Mouse (Mus musculus): ENCODE data around the gene Tgm5. TPM values are rescaled to one million over a fixed set of nuclear protein-coding genes. Genes with fewer than 3 reads are reported as not detected.
"Not testable (repeated sequence)": the region's sequence is repeated elsewhere in the genome, so short reads cannot be mapped to it uniquely, and the experiment has no call there.

Gene Tgm5
- not detected for total RNA-seq (2021)
- long read RNA-seq: 0 reads

GRCm38 (mm10) chr2:121085480-121086185 lies at the start of gene Tgm5:
Tgm5 (minus strand) TSS chr2:121085841.
- no peak for DNase-seq (ENCODE audit: low spot score in 2 of 2)

GRCm38 (mm10) chr2:121132822-121133221 lies 47.2 kb upstream of the Tgm5 start:
- no peak for DNase-seq (ENCODE audit: low spot score in 2 of 2)

- no peak for DNase-seq (ENCODE audit: low spot score in 2 of 2)
These were observed 43.4 kb upstream of the Tgm5 start for GRCm38 (mm10) chr2:121128865-121129620.

GRCm38 (mm10) chr2:121127536-121127935 lies 41.9 kb upstream of the Tgm5 start:
- DNase-seq (ENCODE audit: low spot score in 2 of 2): no peak

GRCm38 (mm10) chr2:121126302-121126701 lies 40.7 kb upstream of the Tgm5 start:
- DNase-seq (ENCODE audit: low spot score in 2 of 2): not testable (repeated sequence)

GRCm38 (mm10) chr2:121119260-121119659 lies 33.6 kb upstream of the Tgm5 start:
- DNase-seq (ENCODE audit: low spot score in 2 of 2): no peak

- no peak for DNase-seq (ENCODE audit: low spot score in 2 of 2)
These were observed 29.8 kb upstream of the Tgm5 start for GRCm38 (mm10) chr2:121115418-121115817.

GRCm38 (mm10) chr2:121109695-121110094 lies 24.1 kb upstream of the Tgm5 start, which contains the start of gene Tgm7:
Tgm7 (minus strand) TSS chr2:121109795.
- DNase-seq (ENCODE audit: low spot score in 2 of 2): no peak

GRCm38 (mm10) chr2:121105940-121106339 lies 20.3 kb upstream of the Tgm5 start:
- DNase-seq (ENCODE audit: low spot score in 2 of 2): no peak

- DNase-seq (ENCODE audit: low spot score in 2 of 2): peak; percentile 66 to 76
These were observed 16.4 kb upstream of the Tgm5 start for GRCm38 (mm10) chr2:121102051-121102450.

GRCm38 (mm10) chr2:121089751-121090150 lies 4.1 kb upstream of the Tgm5 start:
- no peak for DNase-seq (ENCODE audit: low spot score in 2 of 2)

- DNase-seq (ENCODE audit: low spot score in 2 of 2): no peak
These were observed 2.9 kb upstream of the Tgm5 start for GRCm38 (mm10) chr2:121088507-121088906.

- DNase-seq (ENCODE audit: low spot score in 2 of 2): no peak
These were observed 3.0 kb downstream of the Tgm5 start for GRCm38 (mm10) chr2:121082626-121083025.

- DNase-seq (ENCODE audit: low spot score in 2 of 2): no peak
These were observed 10.9 kb downstream of the Tgm5 start for GRCm38 (mm10) chr2:121074747-121075146.

GRCm38 (mm10) chr2:121071871-121072270 lies 13.8 kb downstream of the Tgm5 start:
- no peak for DNase-seq (ENCODE audit: low spot score in 2 of 2)

- DNase-seq (ENCODE audit: low spot score in 2 of 2): no peak
These were observed 16.1 kb downstream of the Tgm5 start for GRCm38 (mm10) chr2:121069506-121069905.

- DNase-seq (ENCODE audit: low spot score in 2 of 2): no peak
These were observed 18.5 kb downstream of the Tgm5 start for GRCm38 (mm10) chr2:121067116-121067515.

GRCm38 (mm10) chr2:121061315-121061714 lies 24.3 kb downstream of the Tgm5 start:
- DNase-seq (ENCODE audit: low spot score in 2 of 2): no peak

- DNase-seq (ENCODE audit: low spot score in 2 of 2): no peak
These were observed 27.6 kb downstream of the Tgm5 start for GRCm38 (mm10) chr2:121057997-121058396.

GRCm38 (mm10) chr2:121055915-121056314 lies 29.7 kb downstream of the Tgm5 start:
- no peak for DNase-seq (ENCODE audit: low spot score in 2 of 2)

GRCm38 (mm10) chr2:121054060-121054459 lies 31.6 kb downstream of the Tgm5 start:
- DNase-seq (ENCODE audit: low spot score in 2 of 2): no peak

- DNase-seq (ENCODE audit: low spot score in 2 of 2): no peak
These were observed 33.5 kb downstream of the Tgm5 start for GRCm38 (mm10) chr2:121052176-121052575.

All from layer of hippocampus, postnatal 10 days (tissue).